Mouse (Mus musculus) liver, embryonic 14.5 days (tissue): ENCODE measurements around the gene Mthfd1l. TPM values are rescaled to one million over a fixed set of nuclear protein-coding genes. Genes with fewer than 3 reads are reported as not detected.

Experiments used
- ATAC-seq: fragments of 200-750 bp; cut with Nextera tagmentation; 2 replicates; pipeline ENCODE4 v1.8.0; 2017; ENCODE audit warnings: moderate number of reproducible peaks, mild to moderate bottlenecking, moderate library complexity; ENCODE audit not compliant: insufficient read depth
- DNase-seq, 3 experiments: peaks; one replicate each; pipeline ENCODE4 v3.0.0-alpha.2; 2012 to 2013; ENCODE audit warnings: low read depth in 3 of 3, low spot score in 3 of 3
- H3K27ac ChIP-seq: fragments of 300-500 bp; sonication (generic); 2 replicates; pipeline ENCODE4 v1.5.1; 2014; ENCODE audit warnings: moderate library complexity, mild to moderate bottlenecking, control low read depth, inconsistent platforms
- H3K27me3 ChIP-seq: fragments of 300-500 bp; sonication (generic); 2 replicates; pipeline ENCODE4 v1.6.1; 2014; ENCODE audit warnings: mild to moderate bottlenecking, low read length, moderate library complexity; ENCODE audit not compliant: control insufficient read depth, insufficient read depth
- H3K36me3 ChIP-seq: fragments of 300-500 bp; sonication (generic); replicated peaks from 2 replicates; pipeline ENCODE4 v1.6.1; 2014; ENCODE audit warnings: low read depth; ENCODE audit not compliant: control insufficient read depth, insufficient read depth
- H3K4me1 ChIP-seq, 2 experiments: fragments of 200-500 bp in 1 of 2; fragments of 300-500 bp in 1 of 2; sonication (generic) in 1 of 2; replicated peaks; 2 replicates each; pipeline ENCODE4 v1.6.1; 2012 to 2014; ENCODE audit warnings: antibody characterized with exemption in 1 of 2, inconsistent platforms in 1 of 2, low read length in 1 of 2; ENCODE audit not compliant: control insufficient read depth in 2 of 2, insufficient read depth in 2 of 2
- H3K4me2 ChIP-seq: fragments of 300-500 bp; sonication (generic); 2 replicates; pipeline ENCODE4 v1.6.1; 2014; ENCODE audit warnings: low read depth, mild to moderate bottlenecking, control low read depth, moderate library complexity
- H3K4me3 ChIP-seq, 2 experiments: fragments of 200-500 bp in 1 of 2; fragments of 300-500 bp in 1 of 2; sonication (generic) in 1 of 2; 2 replicates each; pipeline ENCODE4 v1.5.1; 2012 to 2014; ENCODE audit warnings: low read depth in 2 of 2, low read length in 2 of 2, mild to moderate bottlenecking in 2 of 2, control low read depth in 1 of 2, inconsistent platforms in 1 of 2, moderate library complexity in 1 of 2; ENCODE audit not compliant: insufficient read depth in 1 of 2
- H3K9ac ChIP-seq: fragments of 300-500 bp; sonication (generic); replicated peaks from 2 replicates; pipeline ENCODE4 v1.6.1; 2014; ENCODE audit warnings: mild to moderate bottlenecking, control low read depth, moderate library complexity
- H3K9me3 ChIP-seq: fragments of 300-500 bp; sonication (generic); 2 replicates; pipeline ENCODE4 v1.6.1; 2016; ENCODE audit warnings: low read length, mixed read lengths; ENCODE audit not compliant: control insufficient read depth
- CTCF ChIP-seq: IDR thresholded peaks from 2 replicates; pipeline ENCODE4 v1.5.1; 2016; ENCODE audit warnings: antibody characterized with exemption, low read depth, control low read depth
- EP300 ChIP-seq: IDR thresholded peaks from 2 replicates; pipeline ENCODE4 v1.6.1; 2016; ENCODE audit warnings: antibody characterized with exemption, low read depth
- WGBS: fragments of 180-500 bp; shearing (Covaris S2); extraction: QIAGEN DNeasy Blood & Tissue Kit; methylation state at CpG from one replicate; pipeline ENCODE4 v1.1.7; 2014; ENCODE audit not compliant: insufficient replicate concordance; 5-methylcytosine and 5-hydroxymethylcytosine counted together
- polyA plus RNA-seq, 2 experiments: library from polyadenylated mRNA; depleted of rRNA in 1 of 2; stranded (reverse) in 1 of 2; unstranded in 1 of 2; fragments of >200 nt; fragmentation: Nextera tagmentation in 1 of 2; extraction: Ambion mirVana in 1 of 2; gene quantifications; 2 replicates each; pipeline versions ENCODE4 v1.2.1 to v1.2.3; 2012 to 2014

The Mthfd1l gene
- polyA plus RNA-seq, 2 experiments = 18.5 to 19.2 TPM

GRCm38 (mm10) chr10:4159541-4160090 is 186.7 kb downstream of the Mthfd1l start:
- Histone ChIP-seq H3K9me3 (no peaks in the 10 kb centered on the region), H3K27me3 (no peaks in the 10 kb centered on the region), H3K36me3 (no peaks in the 10 kb centered on the region), H3K9ac (no peak overlapping the region), H3K27ac (no peak overlapping the region), H3K4me3 (no peak overlapping the region), H3K4me1 (peaks cover 0 to 4% of the 10 kb centered on the region in 2 experiments; a peak in 2 of 4 replicates), H3K4me2 (no peak overlapping the region)
- ATAC-seq (no peak), DNase-seq (no peak)
- TF ChIP-seq CTCF (no peak), EP300 (no peak)
- 76% methylated on average over 8 of the region's 8 CpGs for WGBS

- H3K36me3 ChIP-seq = no peaks in the 10 kb centered on the region
- H3K4me2 ChIP-seq = no peak overlapping the region
- no peak for DNase-seq
- TF ChIP-seq EP300 = no peak
- TF ChIP-seq CTCF = no peak
- H3K27ac ChIP-seq = no peak overlapping the region
- no peak for ATAC-seq
- no peak overlapping the region for H3K9ac ChIP-seq
- H3K4me1 ChIP-seq = peaks cover 0 to 4% of the 10 kb centered on the region in 2 experiments; a peak in 2 of 4 replicates
- H3K9me3 ChIP-seq = no peaks in the 10 kb centered on the region
- no peak overlapping the region for H3K4me3 ChIP-seq
- WGBS = 73% methylated on average over 13 of the region's 13 CpGs
- no peaks in the 10 kb centered on the region for H3K27me3 ChIP-seq
Observed at GRCm38 (mm10) chr10:4160242-4160785, 187.4 kb downstream of the Mthfd1l start.

- no peaks in the 10 kb centered on the region for H3K27me3 ChIP-seq
- H3K4me3 ChIP-seq = no peak overlapping the region
- TF ChIP-seq CTCF (no peak), EP300 (no peak)
- ATAC-seq (no peak), DNase-seq (no peak)
- H3K4me2 ChIP-seq = no peak overlapping the region
- peaks cover 0 to 4% of the 10 kb centered on the region in 2 experiments; a peak in 2 of 4 replicates for H3K4me1 ChIP-seq
- no peaks in the 10 kb centered on the region for H3K36me3 ChIP-seq
- no peak overlapping the region for H3K9ac ChIP-seq
- WGBS = 45% methylated on average over 2 of the region's 2 CpGs
- H3K27ac ChIP-seq = no peak overlapping the region
- no peaks in the 10 kb centered on the region for H3K9me3 ChIP-seq
Observed at GRCm38 (mm10) chr10:4162049-4162448, 189.1 kb downstream of the Mthfd1l start.

GRCm38 (mm10) chr10:4162976-4163375 is 190.1 kb downstream of the Mthfd1l start:
- Histone ChIP-seq H3K9ac (no peak overlapping the region), H3K27ac (no peak overlapping the region), H3K36me3 (no peaks in the 10 kb centered on the region), H3K27me3 (no peaks in the 10 kb centered on the region), H3K4me3 (no peak overlapping the region), H3K4me2 (no peak overlapping the region), H3K4me1 (peaks cover 0 to 4% of the 10 kb centered on the region in 2 experiments; a peak in 2 of 4 replicates), H3K9me3 (no peaks in the 10 kb centered on the region)
- no peak for DNase-seq
- no peak for ATAC-seq
- 66% methylated on average over 3 of the region's 3 CpGs for WGBS
- TF ChIP-seq EP300 = no peak
- TF ChIP-seq CTCF = no peak

GRCm38 (mm10) chr10:4164681-4165080 is 191.8 kb downstream of the Mthfd1l start:
- TF ChIP-seq EP300 = no peak
- no peak for TF ChIP-seq CTCF
- Histone ChIP-seq H3K4me1 (peaks cover 0 to 4% of the 10 kb centered on the region in 2 experiments; a peak in 2 of 4 replicates), H3K9me3 (no peaks in the 10 kb centered on the region), H3K27me3 (no peaks in the 10 kb centered on the region), H3K9ac (no peak overlapping the region), H3K36me3 (no peaks in the 10 kb centered on the region), H3K4me2 (no peak overlapping the region), H3K27ac (no peak overlapping the region), H3K4me3 (no peak overlapping the region)
- 64% methylated on average over 9 of the region's 9 CpGs for WGBS
- no peak for ATAC-seq
- DNase-seq = no peak
